15 mouse cellular contexts compared by ENCODE assay signal in genomic region chr4:102658578-102658977, GRCm38 (mm10).
"Had no signal": no experiment of that assay in that cellular context is flagged by ENCODE, and none has a peak within 500 bp of the region (broad histone marks: within the 10 kb centered on the region; RNA-seq: fewer than 3 reads in every experiment).

No protein-coding gene starts in this region.

- ATAC-seq: intestine, embryonic 16.5 days; liver, embryonic 12.5 days; midbrain, embryonic 13.5 days; midbrain, embryonic 16.5 days had no signal

- DNase-seq: kidney, adult 18-20 months; kidney, adult 9 months; kidney, postnatal 25 days; layer of hippocampus, adult 9-11 months; liver; lung, adult 2 months; right cerebral cortex, adult 18-20 months; right cerebral cortex, postnatal 14 days; right cerebral cortex, postnatal 4 days; thymus, adult 18-20 months; thymus, postnatal 36 days had no signal
